Mouse (Mus musculus) liver, adult 2 months (tissue): Measurements from ENCODE around the gene Trim29. TPM values are rescaled to one million over a fixed set of nuclear protein-coding genes. Genes with fewer than 3 reads are reported as not detected.

Source experiments
- DNase-seq: peaks from one replicate; pipeline ENCODE4 v3.0.0-alpha.2; 2011; ENCODE audit warnings: low read depth, low spot score; ENCODE audit errors: extremely low read depth
- H3K27ac ChIP-seq: fragments of 200-500 bp; replicated peaks from 2 replicates; pipeline ENCODE4 v1.5.1; 2012; ENCODE audit warnings: low read depth, mild to moderate bottlenecking, control low read depth, inconsistent platforms, low read length; ENCODE audit not compliant: insufficient read depth
- H3K27me3 ChIP-seq: fragments of 200-500 bp; 2 replicates; pipeline ENCODE4 v1.6.1; 2012; ENCODE audit warnings: mild to moderate bottlenecking, moderate library complexity, low read length, inconsistent platforms; ENCODE audit not compliant: control insufficient read depth, insufficient read depth
- H3K36me3 ChIP-seq: fragments of 200-500 bp; 2 replicates; pipeline ENCODE4 v1.6.1; 2012; ENCODE audit warnings: low read length, inconsistent platforms; ENCODE audit not compliant: control insufficient read depth, insufficient read depth
- H3K4me1 ChIP-seq: fragments of 200-500 bp; 2 replicates; pipeline ENCODE4 v1.6.1; 2011; ENCODE audit warnings: low read length; ENCODE audit not compliant: control insufficient read depth, insufficient read depth
- H3K4me3 ChIP-seq: fragments of 200-500 bp; 2 replicates; pipeline ENCODE4 v1.5.1; 2011; ENCODE audit warnings: low read depth, mild to moderate bottlenecking, control low read depth, low read length, moderate library complexity; ENCODE audit not compliant: insufficient read depth
- H3K79me2 ChIP-seq: fragments of 200-500 bp; 2 replicates; pipeline ENCODE4 v1.6.1; 2012; ENCODE audit warnings: inconsistent platforms, mild to moderate bottlenecking, low read length, moderate library complexity; ENCODE audit not compliant: control insufficient read depth, insufficient read depth
- H3K9ac ChIP-seq: fragments of 200-500 bp; 2 replicates; pipeline ENCODE4 v1.6.1; 2012; ENCODE audit warnings: low read depth, mild to moderate bottlenecking, control low read depth, inconsistent platforms, low read length
- CTCF ChIP-seq: fragments of 200-500 bp; IDR thresholded peaks from 2 replicates; pipeline ENCODE4 v1.5.1; 2011; ENCODE audit warnings: low read depth, low read length, control low read depth
- POLR2A ChIP-seq: fragments of 200-500 bp; IDR thresholded peaks from 2 replicates; pipeline ENCODE4 v1.6.1; 2011; ENCODE audit warnings: low read length, control low read depth; ENCODE audit not compliant: insufficient read depth; ENCODE audit errors: extremely low read depth
- WGBS: fragments of 180-500 bp; shearing (Covaris S2); methylation state at CpG from one replicate; pipeline ENCODE4 v1.1.7; 2018; 5-methylcytosine and 5-hydroxymethylcytosine counted together
- polyA plus RNA-seq: library from polyadenylated mRNA; depleted of rRNA; stranded (reverse); fragments of >200 nt; gene quantifications from 2 replicates; pipeline ENCODE4 v1.2.3, GENCODE M21; 2012; rRNA removed
- total RNA-seq: library from RNA; depleted of rRNA; stranded (reverse); fragments of >200 nt; gene quantifications from 2 replicates; pipeline ENCODE4 v1.2.3, GENCODE M21; 2014; rRNA removed

Gene Trim29
- total RNA-seq (not detected in 2 replicates), polyA plus RNA-seq (not detected in 2 replicates)

DNA sequence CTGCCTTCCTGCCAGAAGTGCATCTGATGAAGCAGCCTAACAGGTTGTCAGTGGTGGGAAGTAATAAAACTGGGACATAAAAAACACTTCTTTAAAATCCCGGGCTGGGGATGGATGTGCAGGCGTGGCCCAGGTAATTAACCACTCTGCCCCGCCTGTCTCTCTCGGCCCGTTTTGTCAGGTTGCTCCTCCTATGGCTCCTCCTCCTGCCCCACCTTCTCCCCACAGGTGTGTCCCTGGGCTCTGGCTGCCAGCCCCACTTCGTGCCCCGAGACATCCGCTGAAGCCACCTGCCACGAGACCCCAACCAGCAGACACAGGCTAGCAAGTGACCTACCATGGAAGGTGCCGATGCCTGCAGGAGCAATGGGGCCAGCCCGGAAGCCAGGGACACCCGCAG, at the start of gene Trim29:
Trim29 (plus strand) TSS at position 311 of the 400 bp plus-strand sequence.
- Histone ChIP-seq H3K9ac (no peak within 1 kb of the TSS), H3K4me1 (no peaks in the 10 kb centered on the region), H3K27me3 (peaks cover 3% of the 10 kb centered on the region; the same call in 1 of the 2 replicates), H3K79me2 (no peaks in the 10 kb centered on the region), H3K4me3 (no peak within 1 kb of the TSS), H3K36me3 (no peaks in the 10 kb centered on the region), H3K27ac (no peak within 1 kb of the TSS)
- WGBS, result 47% methylated on average over 12 of the region's 12 CpGs
- DNase-seq, result no peak
- TF ChIP-seq POLR2A (no peak), CTCF (no peak)

GRCm38 (mm10) chr9:43261124-43261907, 49.3 kb upstream of the Trim29 start:
- H3K79me2 ChIP-seq, result no peaks in the 10 kb centered on the region; the same call in 1 of the 2 replicates
- no peaks in the 10 kb centered on the region for H3K27me3 ChIP-seq
- DNase-seq, result no peak
- peak overlapping the region; percentile 61 for H3K9ac ChIP-seq
- peak overlapping the region; percentile 1; the same call in 1 of the 2 replicates for H3K4me3 ChIP-seq
- TF ChIP-seq POLR2A (0 out of 2 replicates have a peak, but pooled peaks have one; percentile 31), CTCF (no peak)
- H3K36me3 ChIP-seq, result no peaks in the 10 kb centered on the region
- WGBS, result 41% methylated on average over 4 of the region's 4 CpGs
- H3K27ac ChIP-seq, result peak overlapping the region; percentile 99
- peaks cover 45% of the 10 kb centered on the region for H3K4me1 ChIP-seq

- 14% methylated on average over 2 of the region's 2 CpGs for WGBS
- Histone ChIP-seq H3K9ac (peak overlapping the region; percentile 44), H3K36me3 (no peaks in the 10 kb centered on the region), H3K27me3 (no peaks in the 10 kb centered on the region), H3K27ac (peak overlapping the region; percentile 99), H3K4me1 (peaks cover 42% of the 10 kb centered on the region), H3K79me2 (no peaks in the 10 kb centered on the region; the same call in 1 of the 2 replicates), H3K4me3 (no peak overlapping the region)
- TF ChIP-seq CTCF (peak; percentile 72), POLR2A (no peak)
- DNase-seq, result peak; percentile 63
Measured at GRCm38 (mm10) chr9:43261941-43262340, 48.7 kb upstream of the Trim29 start.

GRCm38 (mm10) chr9:43262390-43262789, 48.3 kb upstream of the Trim29 start:
- Histone ChIP-seq H3K79me2 (no peaks in the 10 kb centered on the region; the same call in 1 of the 2 replicates), H3K36me3 (no peaks in the 10 kb centered on the region), H3K27me3 (no peaks in the 10 kb centered on the region), H3K27ac (peak overlapping the region; percentile 99), H3K4me3 (no peak overlapping the region), H3K4me1 (peaks cover 42% of the 10 kb centered on the region), H3K9ac (peak overlapping the region; percentile 44)
- 50% methylated on average over 4 of the region's 4 CpGs for WGBS
- DNase-seq, result peak; percentile 36
- TF ChIP-seq POLR2A, result no peak

- Histone ChIP-seq H3K27ac (peak overlapping the region; percentile 99), H3K27me3 (no peaks in the 10 kb centered on the region), H3K79me2 (no peaks in the 10 kb centered on the region; the same call in 1 of the 2 replicates), H3K36me3 (no peaks in the 10 kb centered on the region), H3K4me1 (peaks cover 41% of the 10 kb centered on the region), H3K4me3 (no peak overlapping the region), H3K9ac (peak overlapping the region; percentile 75)
- TF ChIP-seq POLR2A (no peak), CTCF (no peak)
- WGBS, result 26% methylated on average over 9 of the region's 9 CpGs
- peak; percentile 95 for DNase-seq
Measured at GRCm38 (mm10) chr9:43262811-43263550, 47.7 kb upstream of the Trim29 start.
